Mouse (Mus musculus) small intestine, adult 2 months (tissue): ENCODE data around the gene Grm8.

ENCODE experiments used
- CTCF ChIP-seq: fragments of 200-500 bp; IDR thresholded peaks from 2 replicates; pipeline ENCODE4 v1.5.1; 2012; ENCODE audit warnings: low read depth, mild to moderate bottlenecking, control low read depth, inconsistent platforms, low read length, moderate library complexity, mixed read lengths; ENCODE audit not compliant: insufficient replicate concordance, insufficient read length; ENCODE audit errors: extremely low read depth
- POLR2A ChIP-seq: fragments of 200-500 bp; IDR thresholded peaks from 2 replicates; pipeline ENCODE4 v1.6.1; 2012; ENCODE audit warnings: low read depth, mild to moderate bottlenecking, control low read depth, inconsistent platforms, low read length, moderate library complexity

DNA sequence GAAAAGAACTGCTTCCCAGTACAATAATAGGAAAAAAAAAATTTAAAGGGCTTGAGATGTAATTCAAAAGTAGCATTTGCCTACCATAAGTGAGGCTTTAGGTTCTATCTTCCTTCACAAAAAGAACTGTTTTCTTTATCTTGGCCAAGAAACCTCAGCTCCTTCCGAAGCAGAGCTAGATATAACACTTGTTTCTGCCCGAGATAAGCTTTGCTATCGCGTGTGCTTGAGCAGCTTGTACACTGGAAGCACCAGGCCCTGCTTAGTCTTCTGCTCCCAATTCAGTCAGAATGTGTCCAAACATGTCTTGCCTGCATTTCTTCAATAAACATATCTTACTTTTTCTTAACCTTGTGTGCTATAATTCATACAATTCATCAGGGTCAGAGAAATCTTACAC, 783.8 kb downstream of the Grm8 start:
- no peak for TF ChIP-seq POLR2A
- no peak for TF ChIP-seq CTCF
